Mouse (Mus musculus) midbrain, postnatal 0 days (tissue): ENCODE results near the gene Bmi1. TPM values are rescaled to one million over a fixed set of nuclear protein-coding genes. Genes with fewer than 3 reads are reported as not detected.

Experiments
- ATAC-seq: fragments of 200-750 bp; cut with Nextera tagmentation; 2 replicates; pipeline ENCODE4 v1.8.0; 2017; ENCODE audit warnings: moderate number of reproducible peaks, mild to moderate bottlenecking, moderate TSS enrichment, moderate library complexity; ENCODE audit not compliant: low FRiP score
- DNase-seq: peaks from one replicate; pipeline ENCODE4 v3.0.0-alpha.2; 2015; ENCODE audit warnings: low spot score
- H3K27ac ChIP-seq: fragments of 300-500 bp; sonication (generic); 2 replicates; pipeline ENCODE4 v1.5.1; 2014; ENCODE audit warnings: low read depth, mild to moderate bottlenecking, low read length, mixed read lengths
- H3K27me3 ChIP-seq: fragments of 300-500 bp; sonication (generic); 2 replicates; pipeline ENCODE4 v1.6.1; 2014; ENCODE audit warnings: low read length, control low read depth, mixed read lengths; ENCODE audit not compliant: insufficient read depth
- H3K36me3 ChIP-seq: fragments of 300-500 bp; sonication (generic); 2 replicates; pipeline ENCODE4 v1.6.1; 2014; ENCODE audit warnings: low read length, control low read depth, mixed read lengths; ENCODE audit not compliant: insufficient read depth
- H3K4me1 ChIP-seq: fragments of 300-500 bp; sonication (generic); 2 replicates; pipeline ENCODE4 v1.6.1; 2014; ENCODE audit warnings: mild to moderate bottlenecking, control low read depth, antibody characterized with exemption, low read length, mixed read lengths; ENCODE audit not compliant: insufficient read depth
- H3K4me2 ChIP-seq: fragments of 300-500 bp; sonication (generic); 2 replicates; pipeline ENCODE4 v1.6.1; 2014; ENCODE audit warnings: low read depth, mild to moderate bottlenecking, low read length, mixed read lengths; ENCODE audit not compliant: poor library complexity, severe bottlenecking
- H3K4me3 ChIP-seq: fragments of 300-500 bp; sonication (generic); 2 replicates; pipeline ENCODE4 v1.5.1; 2014; ENCODE audit warnings: low read depth, mild to moderate bottlenecking, low read length, moderate library complexity
- H3K9ac ChIP-seq: fragments of 300-500 bp; sonication (generic); replicated peaks from 2 replicates; pipeline ENCODE4 v1.6.1; 2014; ENCODE audit warnings: mild to moderate bottlenecking, low read length, moderate library complexity, mixed read lengths; ENCODE audit not compliant: poor library complexity, severe bottlenecking
- H3K9me3 ChIP-seq: fragments of 300-500 bp; sonication (generic); 2 replicates; pipeline ENCODE4 v1.6.1; 2016; ENCODE audit warnings: low read length, control low read depth
- CTCF ChIP-seq: IDR thresholded peaks from 2 replicates; pipeline ENCODE4 v1.5.1; 2016; ENCODE audit warnings: antibody characterized with exemption, mild to moderate bottlenecking
- WGBS: fragments of 180-500 bp; shearing (Covaris S2); extraction: QIAGEN DNeasy Blood & Tissue Kit; methylation state at CpG from one replicate; pipeline ENCODE4 v1.1.7; 2014; 5-methylcytosine and 5-hydroxymethylcytosine counted together
- polyA plus RNA-seq: library from polyadenylated mRNA; unstranded; fragments of >200 nt; fragmentation: Nextera tagmentation; extraction: Ambion mirVana; gene quantifications from 2 replicates; pipeline ENCODE4 v1.2.1, GENCODE M21; 2015
- total RNA-seq: library from RNA; depleted of rRNA; stranded (reverse); fragments of >200 nt; gene quantifications from 2 replicates; pipeline ENCODE4 v1.2.3, GENCODE M21; 2014

Bmi1 gene
- total and polyA plus RNA-seq, 2 experiments from 2014 or later = 13.1 to 49.1 TPM

DNA sequence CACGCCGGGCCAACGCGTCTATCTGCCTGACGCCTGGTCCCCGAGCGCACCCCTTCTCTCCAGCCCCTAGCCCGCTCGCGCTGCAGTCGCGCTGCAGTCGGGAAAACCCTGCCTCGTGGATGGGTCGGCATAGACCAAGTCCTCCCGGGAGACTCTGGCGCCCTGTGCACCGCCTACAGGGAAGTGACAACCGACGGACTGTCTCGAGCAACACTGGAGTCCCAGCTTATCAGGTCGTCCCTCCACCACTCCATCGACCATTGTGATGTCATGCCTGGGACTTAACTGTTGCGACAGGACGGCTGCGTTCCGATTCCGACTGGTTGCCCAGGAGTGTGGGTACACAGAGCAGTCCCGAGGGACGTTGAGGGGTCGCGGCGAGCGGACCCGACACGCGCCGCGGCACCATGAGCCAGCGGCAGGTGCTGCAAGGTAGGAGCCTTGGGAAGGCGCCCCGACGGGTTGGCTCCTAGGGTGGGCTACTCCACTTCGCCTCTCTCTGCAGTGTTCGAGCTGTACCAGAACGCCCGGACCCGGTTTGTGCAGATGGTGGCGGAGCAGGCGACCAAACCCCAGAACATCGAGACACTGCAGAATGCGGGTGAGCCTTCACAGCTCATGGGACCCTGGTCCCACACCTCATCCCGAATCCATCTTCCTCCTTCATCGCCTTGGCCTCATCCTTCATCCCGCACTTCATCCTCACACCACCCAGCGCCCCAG, 22.0 kb downstream of the Bmi1 start:
- H3K4me3 ChIP-seq = no peak overlapping the region
- H3K27ac ChIP-seq = no peak overlapping the region
- no peak for TF ChIP-seq CTCF
- no peak for DNase-seq
- H3K36me3 ChIP-seq = no peaks in the 10 kb centered on the region
- peaks cover 49% of the 10 kb centered on the region for H3K27me3 ChIP-seq
- H3K9me3 ChIP-seq = no peaks in the 10 kb centered on the region
- WGBS = under 1% methylated on average over 56 of the region's 56 CpGs
- no peak overlapping the region for H3K4me2 ChIP-seq
- ATAC-seq = 0 out of 2 replicates have a peak, but pooled peaks have one; percentile 17
- no peak overlapping the region for H3K9ac ChIP-seq
- peaks cover 6% of the 10 kb centered on the region; the same call in 1 of the 2 replicates for H3K4me1 ChIP-seq

DNA sequence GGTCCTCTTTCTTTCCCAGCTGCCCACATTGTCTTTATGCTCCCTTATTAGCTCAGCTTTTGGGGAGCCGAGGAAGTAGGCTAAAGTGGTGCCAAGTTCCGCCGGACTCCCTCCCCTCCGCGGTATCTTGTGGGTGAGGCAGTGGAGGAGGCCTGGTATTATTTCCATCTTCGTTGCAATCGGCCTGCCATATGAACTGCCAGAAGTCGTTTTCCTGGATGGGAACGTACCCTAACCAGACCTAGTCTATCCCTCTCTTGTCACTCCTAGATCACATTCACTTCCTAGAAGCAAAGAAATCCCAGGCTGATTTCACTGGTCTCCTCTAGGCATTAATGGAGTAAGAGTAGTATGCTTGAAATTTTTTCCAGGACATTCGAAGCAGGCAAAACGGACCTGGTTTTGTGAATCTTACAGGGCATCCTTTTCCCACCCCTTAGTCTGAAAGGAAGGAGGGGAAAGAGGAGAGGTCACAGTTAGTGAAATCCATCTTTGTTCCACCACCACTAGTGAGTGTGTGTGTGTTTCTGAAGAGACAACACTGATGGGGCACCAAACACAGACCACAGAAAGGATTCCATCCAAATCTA, 22.7 kb downstream of the Bmi1 start:
- Histone ChIP-seq H3K27ac (no peak overlapping the region), H3K9ac (no peak overlapping the region), H3K27me3 (peaks cover 50% of the 10 kb centered on the region), H3K4me2 (no peak overlapping the region), H3K36me3 (no peaks in the 10 kb centered on the region), H3K4me1 (no peaks in the 10 kb centered on the region), H3K4me3 (no peak overlapping the region), H3K9me3 (no peaks in the 10 kb centered on the region)
- no peak for TF ChIP-seq CTCF
- ATAC-seq = no peak
- DNase-seq = no peak
- 1% methylated on average over 11 of the region's 11 CpGs for WGBS

DNA sequence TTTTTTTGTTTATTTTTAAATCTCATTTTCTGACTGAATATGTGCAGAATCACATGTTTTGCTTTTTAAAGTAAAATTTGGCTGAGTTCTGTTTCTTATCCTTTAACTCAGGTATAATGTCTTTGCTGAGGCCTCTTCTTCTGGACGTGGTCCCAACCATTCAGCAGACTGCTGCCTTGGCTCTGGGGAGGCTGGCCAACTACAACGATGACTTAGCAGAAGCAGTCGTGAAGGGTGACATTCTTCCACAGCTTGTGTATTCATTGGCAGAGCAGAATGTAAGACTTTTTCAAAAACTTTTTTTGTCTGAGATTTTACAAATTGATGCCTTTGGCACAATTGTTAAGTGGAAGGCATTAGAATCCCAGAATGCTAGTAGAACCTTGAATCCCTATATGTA, 33.5 kb downstream of the Bmi1 start:
- Histone ChIP-seq H3K27ac (no peak overlapping the region), H3K4me1 (no peaks in the 10 kb centered on the region)
- WGBS = 71% methylated on average over 3 of the region's 3 CpGs

DNA sequence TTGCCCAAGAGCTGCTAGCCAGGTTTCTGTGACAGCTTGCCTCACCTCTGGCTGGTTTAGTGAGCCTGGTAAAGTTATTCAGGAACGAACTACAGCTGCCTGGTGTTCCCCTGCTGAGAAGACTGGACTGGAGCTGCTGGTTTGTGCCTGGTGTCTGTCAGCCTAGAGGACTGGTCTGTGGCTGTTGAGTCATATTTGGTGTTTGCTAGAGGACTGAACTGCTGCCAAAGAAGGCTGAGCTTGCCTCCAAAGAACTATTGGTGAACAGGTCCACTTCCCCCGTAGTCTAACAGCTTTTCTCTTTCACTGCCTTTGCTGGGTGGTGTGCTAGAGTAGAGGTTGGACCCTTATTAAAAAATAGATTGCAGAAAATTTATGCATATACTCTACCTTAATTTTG, 36.3 kb downstream of the Bmi1 start:
- TF ChIP-seq CTCF = no peak
- Histone ChIP-seq H3K27me3 (no peaks in the 10 kb centered on the region), H3K4me2 (no peak overlapping the region), H3K4me1 (no peaks in the 10 kb centered on the region), H3K9me3 (no peaks in the 10 kb centered on the region), H3K36me3 (no peaks in the 10 kb centered on the region), H3K9ac (no peak overlapping the region), H3K4me3 (no peak overlapping the region), H3K27ac (no peak overlapping the region)
- ATAC-seq (no peak), DNase-seq (no peak)
- 66% methylated on average over 2 of the region's 2 CpGs for WGBS

More for the DNA sequence above, 33.5 kb downstream of the Bmi1 start:
- DNase-seq (no peak), ATAC-seq (no peak)
- H3K36me3 ChIP-seq = no peaks in the 10 kb centered on the region
- H3K9ac ChIP-seq = no peak overlapping the region
- no peak overlapping the region for H3K4me2 ChIP-seq
- no peak overlapping the region for H3K4me3 ChIP-seq
- H3K9me3 ChIP-seq = no peaks in the 10 kb centered on the region
- no peak for TF ChIP-seq CTCF
- no peaks in the 10 kb centered on the region for H3K27me3 ChIP-seq

DNA sequence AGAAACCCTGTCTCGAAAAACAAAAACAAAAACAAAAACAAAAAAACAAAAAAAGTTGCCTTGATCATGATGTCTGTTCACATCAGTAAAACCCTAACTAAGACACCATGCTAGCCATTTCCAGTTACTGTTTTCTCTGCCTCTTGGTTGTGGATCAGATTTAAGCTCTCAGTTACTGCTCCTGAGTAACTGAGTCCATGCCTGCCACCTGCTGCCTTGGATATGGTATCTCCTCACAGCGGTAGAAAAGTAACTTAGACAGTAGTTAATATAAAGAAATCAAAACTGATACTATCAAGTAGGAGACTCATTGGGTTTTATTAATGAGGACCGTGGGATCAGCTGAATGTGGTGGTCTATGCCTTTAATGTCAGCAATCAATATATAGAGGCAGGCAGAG, 37.5 kb downstream of the Bmi1 start:
- WGBS = 87% methylated on average over 3 of the region's 3 CpGs
- Histone ChIP-seq H3K9ac (no peak overlapping the region), H3K27me3 (no peaks in the 10 kb centered on the region), H3K4me2 (no peak overlapping the region), H3K4me1 (no peaks in the 10 kb centered on the region), H3K4me3 (no peak overlapping the region), H3K36me3 (no peaks in the 10 kb centered on the region), H3K27ac (no peak overlapping the region), H3K9me3 (no peaks in the 10 kb centered on the region)
- no peak for TF ChIP-seq CTCF
- no peak for DNase-seq
- ATAC-seq = no peak

DNA sequence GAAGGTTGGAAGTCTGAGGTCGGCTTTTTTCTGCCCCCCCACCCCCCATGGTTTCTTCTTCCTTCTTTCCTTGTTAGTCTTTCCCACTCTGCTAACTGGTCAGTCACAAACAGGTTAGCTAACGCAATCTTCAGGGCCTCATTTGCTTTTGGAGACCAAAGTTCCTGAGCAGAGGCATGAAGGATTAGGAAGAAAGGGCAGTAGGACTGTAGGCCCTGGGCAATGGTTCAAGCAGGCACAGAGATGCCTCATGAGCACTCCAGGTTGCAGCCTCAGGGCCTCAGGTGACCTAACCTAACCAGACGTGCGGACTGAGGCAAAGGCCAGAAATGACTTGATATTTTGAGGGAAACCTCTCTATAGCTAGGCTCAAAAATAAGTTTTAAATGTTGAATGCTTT, 41.7 kb downstream of the Bmi1 start:
- DNase-seq = no peak
- no peak overlapping the region for H3K4me2 ChIP-seq
- no peaks in the 10 kb centered on the region for H3K4me1 ChIP-seq
- no peak for TF ChIP-seq CTCF
- H3K9ac ChIP-seq = no peak overlapping the region
- H3K4me3 ChIP-seq = no peak overlapping the region
- H3K27ac ChIP-seq = no peak overlapping the region
- no peaks in the 10 kb centered on the region for H3K36me3 ChIP-seq
- WGBS = 88% methylated on average over 4 of the region's 4 CpGs
- no peak for ATAC-seq
- H3K27me3 ChIP-seq = no peaks in the 10 kb centered on the region
- no peaks in the 10 kb centered on the region for H3K9me3 ChIP-seq
